Mouse (Mus musculus) E14TG2a.4 (cell line): ENCODE results near the gene Necab3.

Source experiments
- CTCF ChIP-seq: conservative IDR thresholded peaks from 2 replicates; pipeline ENCODE4 v1.5.1; 2014; ENCODE audit warnings: low read length
- NANOG ChIP-seq: IDR thresholded peaks from 2 replicates; pipeline ENCODE4 v1.6.1; 2014; ENCODE audit warnings: borderline replicate concordance, low read length, mixed read lengths
- POU5F1 ChIP-seq: IDR thresholded peaks from 2 replicates; pipeline ENCODE4 v1.6.1; 2014; ENCODE audit warnings: low read length, borderline replicate concordance

GRCm38 (mm10) chr2:154571266-154571665 lies 12.6 kb upstream of the Necab3 start:
- TF ChIP-seq CTCF (no peak), NANOG (no peak), POU5F1 (no peak)
